Mouse (Mus musculus) heart, adult 18-20 months (tissue): ENCODE data around the gene Cfap97. TPM values are rescaled to one million over a fixed set of nuclear protein-coding genes. Genes with fewer than 3 reads are reported as not detected.

Source experiments
- DNase-seq, 2 experiments: peaks; one replicate each; pipeline ENCODE4 v3.0.0; 2021 to 2022; ENCODE audit warnings: mixed read lengths in 1 of 2
- total RNA-seq, 2 experiments: library from RNA; stranded (reverse); gene quantifications; 2 replicates each; pipeline ENCODE4 v1.2.3; 2021

Gene Cfap97
- total RNA-seq, 2 experiments from 2014 or later = 11.3 to 13.4 TPM

GRCm38 (mm10) chr8:46153042-46153441 is 1.5 kb downstream of the Cfap97 start:
- no peak for DNase-seq

GRCm38 (mm10) chr8:46162953-46163869 is 11.6 kb downstream of the Cfap97 start:
- DNase-seq = peak; percentile 97 to 98

- no peak for DNase-seq
These were observed 12.3 kb downstream of the Cfap97 start for GRCm38 (mm10) chr8:46163870-46164190.

GRCm38 (mm10) chr8:46173651-46174050 is 22.1 kb downstream of the Cfap97 start:
- no peak for DNase-seq

- no peak for DNase-seq
These were observed 28.6 kb downstream of the Cfap97 start for GRCm38 (mm10) chr8:46180136-46180535.

- DNase-seq = peak; percentile 31 to 79
These were observed 33.8 kb downstream of the Cfap97 start for GRCm38 (mm10) chr8:46185361-46185760.

GRCm38 (mm10) chr8:46193100-46193499 is 41.5 kb downstream of the Cfap97 start:
- DNase-seq = no peak

- DNase-seq = no peak
These were observed 45.3 kb downstream of the Cfap97 start for GRCm38 (mm10) chr8:46196877-46197276.

DNA sequence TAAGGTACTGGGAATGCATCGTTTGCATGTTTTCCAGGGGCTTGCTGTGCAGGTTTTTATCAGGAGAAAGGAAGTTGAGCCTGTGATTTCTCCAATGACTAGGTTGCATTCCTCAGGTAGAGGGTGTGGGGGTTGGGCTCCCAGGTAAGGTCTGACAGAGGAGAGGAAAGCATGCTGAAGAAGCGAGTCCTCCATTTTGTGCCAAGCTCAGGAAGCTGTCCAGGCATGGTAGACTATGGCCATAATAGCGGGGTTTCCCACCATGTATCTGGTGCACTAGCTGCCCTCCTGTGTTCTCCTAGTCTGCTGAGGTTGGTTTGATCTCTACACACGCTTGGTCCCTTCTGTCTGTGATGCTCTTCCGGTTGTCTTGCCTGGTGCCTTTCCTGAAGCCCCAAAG is 46.1 kb downstream of the Cfap97 start:
- DNase-seq = no peak

GRCm38 (mm10) chr8:46202350-46202749 is 50.8 kb downstream of the Cfap97 start:
- peak in 1 of 2 experiments; percentile 11 for DNase-seq

DNA sequence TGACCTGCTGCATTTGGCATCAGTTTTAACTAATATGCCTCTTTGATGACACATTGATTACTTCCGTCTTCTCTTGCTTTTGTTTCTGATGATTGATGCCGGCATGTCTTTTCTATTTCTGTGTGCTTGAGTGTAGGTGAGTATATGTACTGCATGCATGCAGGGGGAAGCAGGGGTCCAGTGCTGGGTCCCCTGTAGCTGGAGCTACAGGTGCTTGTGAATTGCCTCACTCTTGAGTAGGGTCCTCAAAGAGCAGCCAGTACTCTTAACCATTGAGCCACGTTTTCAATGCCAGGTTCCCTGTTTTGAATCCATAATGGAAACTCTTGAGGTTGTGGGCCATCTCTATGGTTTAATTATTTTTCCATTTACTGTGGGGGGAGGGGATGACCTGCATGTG is 52.7 kb downstream of the Cfap97 start:
- no peak for DNase-seq

GRCm38 (mm10) chr8:46204974-46205640 is 53.5 kb downstream of the Cfap97 start:
- no peak for DNase-seq

GRCm38 (mm10) chr8:46206107-46206506 is 54.5 kb downstream of the Cfap97 start:
- no peak for DNase-seq

GRCm38 (mm10) chr8:46208354-46208753 is 56.8 kb downstream of the Cfap97 start:
- peak; percentile 83 to 85 for DNase-seq

DNA sequence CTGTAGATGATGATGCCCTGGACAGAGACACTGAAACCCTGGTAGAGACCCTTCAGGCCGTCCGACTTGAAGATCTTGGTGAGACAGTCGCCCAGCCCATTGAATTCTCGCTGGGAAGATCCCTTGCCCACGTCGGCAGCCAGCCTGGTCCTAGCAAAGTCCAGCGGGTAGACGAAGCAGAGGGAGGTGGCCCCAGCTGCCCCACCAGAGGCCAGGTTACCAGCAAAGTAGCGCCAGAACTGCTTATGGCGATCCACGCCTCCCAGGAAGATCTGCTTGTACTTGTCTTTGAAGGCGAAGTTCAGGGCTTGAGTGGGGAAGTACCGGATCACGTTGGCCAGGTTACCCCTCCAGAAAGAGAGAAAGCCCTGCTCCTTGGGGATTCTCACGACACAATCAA is 57.5 kb downstream of the Cfap97 start:
- peak in 1 of 2 experiments; percentile 47 for DNase-seq

GRCm38 (mm10) chr8:46210404-46211315 is 59.1 kb downstream of the Cfap97 start, which contains the start of gene Slc25a4:
Slc25a4 (minus strand) TSS chr8:46211284.
- peak; percentile 98 for DNase-seq

DNA sequence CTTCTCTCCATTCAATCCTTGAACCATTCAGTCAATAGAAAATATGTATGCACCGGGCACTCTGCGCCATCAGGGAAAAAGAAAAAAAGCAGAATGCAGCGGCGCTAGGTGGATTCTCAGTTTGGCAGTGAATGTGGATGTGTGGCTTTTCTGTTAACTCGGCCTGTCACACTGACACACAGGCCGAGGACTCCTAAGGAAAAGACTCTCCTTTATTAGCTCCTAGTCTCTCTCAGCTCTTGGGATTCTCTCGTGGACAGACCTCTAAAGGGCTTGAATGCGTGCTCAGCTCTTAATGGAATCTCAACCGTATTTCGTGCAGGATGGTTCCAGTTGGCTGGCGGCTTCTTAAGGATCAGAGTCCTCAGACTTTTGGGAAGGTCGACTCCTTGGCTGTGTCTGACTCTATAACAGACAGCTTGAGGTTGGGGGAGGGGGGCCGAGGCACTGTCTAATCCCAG is 60.1 kb downstream of the Cfap97 start:
- DNase-seq = no peak

GRCm38 (mm10) chr8:46212194-46212593 is 60.6 kb downstream of the Cfap97 start:
- DNase-seq = peak in 1 of 2 experiments; percentile 65

GRCm38 (mm10) chr8:46213971-46214480 is 62.5 kb downstream of the Cfap97 start:
- no peak for DNase-seq

- peak; percentile 87 to 91 for DNase-seq
These were observed 65.3 kb downstream of the Cfap97 start for GRCm38 (mm10) chr8:46216838-46217237.

- peak; percentile 50 to 69 for DNase-seq
These were observed 69.0 kb downstream of the Cfap97 start for GRCm38 (mm10) chr8:46220566-46220965.

GRCm38 (mm10) chr8:46225501-46225900 is 73.9 kb downstream of the Cfap97 start:
- no peak for DNase-seq
